Mouse (Mus musculus): Measurements from ENCODE around the gene Pdlim3.

Pdlim3 gene

GRCm38 (mm10) chr8:45906251-45906619 is 21.0 kb downstream of the Pdlim3 start:
- DNase-seq, result no peak

GRCm38 (mm10) chr8:45913707-45914106 is 28.4 kb downstream of the Pdlim3 start:
- no peak for DNase-seq

GRCm38 (mm10) chr8:45916496-45916895 is 31.2 kb downstream of the Pdlim3 start:
- no peak for DNase-seq

GRCm38 (mm10) chr8:45917040-45917679 is 31.9 kb downstream of the Pdlim3 start:
- DNase-seq, result peak in 1 of 2 experiments; percentile 41

GRCm38 (mm10) chr8:45918891-45919290 is 33.6 kb downstream of the Pdlim3 start:
- DNase-seq, result no peak

GRCm38 (mm10) chr8:45920392-45920791 is 35.1 kb downstream of the Pdlim3 start:
- DNase-seq, result no peak

- DNase-seq, result no peak
Observed at GRCm38 (mm10) chr8:45922116-45922515, 36.9 kb downstream of the Pdlim3 start.

GRCm38 (mm10) chr8:45934582-45935014 is 49.3 kb downstream of the Pdlim3 start, which contains the start of gene Ccdc110:
Gene Ccdc110, plus strand, starts transcription at chr8:45934619.
- DNase-seq, result peak; percentile 93 to 98

- DNase-seq, result no peak
Observed at GRCm38 (mm10) chr8:45936986-45937385, 51.7 kb downstream of the Pdlim3 start.

- DNase-seq, result no peak
Observed at GRCm38 (mm10) chr8:45946283-45946682, 61.0 kb downstream of the Pdlim3 start.

- DNase-seq, result no peak
Observed at GRCm38 (mm10) chr8:45950622-45951021, 65.4 kb downstream of the Pdlim3 start.
